Mouse (Mus musculus) granulocyte monocyte progenitor cell, adult 5-6 weeks (primary cell): ENCODE results near the gene Cdk15. TPM values are rescaled to one million over a fixed set of nuclear protein-coding genes. Genes with fewer than 3 reads are reported as not detected.

Experiments used
- ATAC-seq: replicated peaks from 2 replicates; pipeline ENCODE4 v1.8.0; 2016; ENCODE audit warnings: mild to moderate bottlenecking, moderate TSS enrichment, inconsistent platforms; ENCODE audit not compliant: poor library complexity, severe bottlenecking
- total RNA-seq, 2 experiments: library from RNA; stranded (forward) in 1 of 2; stranded (reverse) in 1 of 2; fragments of 200-712, 200-1000 nt in 1 of 2; fragments of >200 nt in 1 of 2; fragmentation: Nextera tagmentation in 1 of 2; gene quantifications; 2 replicates each; pipeline ENCODE4 v1.2.3; 2014 to 2017

The Cdk15 gene
- total RNA-seq, 2 experiments from 2014 or later = not detected

GRCm38 (mm10) chr1:59321076-59321879, 64.6 kb downstream of the Cdk15 start:
- no peak for ATAC-seq

DNA sequence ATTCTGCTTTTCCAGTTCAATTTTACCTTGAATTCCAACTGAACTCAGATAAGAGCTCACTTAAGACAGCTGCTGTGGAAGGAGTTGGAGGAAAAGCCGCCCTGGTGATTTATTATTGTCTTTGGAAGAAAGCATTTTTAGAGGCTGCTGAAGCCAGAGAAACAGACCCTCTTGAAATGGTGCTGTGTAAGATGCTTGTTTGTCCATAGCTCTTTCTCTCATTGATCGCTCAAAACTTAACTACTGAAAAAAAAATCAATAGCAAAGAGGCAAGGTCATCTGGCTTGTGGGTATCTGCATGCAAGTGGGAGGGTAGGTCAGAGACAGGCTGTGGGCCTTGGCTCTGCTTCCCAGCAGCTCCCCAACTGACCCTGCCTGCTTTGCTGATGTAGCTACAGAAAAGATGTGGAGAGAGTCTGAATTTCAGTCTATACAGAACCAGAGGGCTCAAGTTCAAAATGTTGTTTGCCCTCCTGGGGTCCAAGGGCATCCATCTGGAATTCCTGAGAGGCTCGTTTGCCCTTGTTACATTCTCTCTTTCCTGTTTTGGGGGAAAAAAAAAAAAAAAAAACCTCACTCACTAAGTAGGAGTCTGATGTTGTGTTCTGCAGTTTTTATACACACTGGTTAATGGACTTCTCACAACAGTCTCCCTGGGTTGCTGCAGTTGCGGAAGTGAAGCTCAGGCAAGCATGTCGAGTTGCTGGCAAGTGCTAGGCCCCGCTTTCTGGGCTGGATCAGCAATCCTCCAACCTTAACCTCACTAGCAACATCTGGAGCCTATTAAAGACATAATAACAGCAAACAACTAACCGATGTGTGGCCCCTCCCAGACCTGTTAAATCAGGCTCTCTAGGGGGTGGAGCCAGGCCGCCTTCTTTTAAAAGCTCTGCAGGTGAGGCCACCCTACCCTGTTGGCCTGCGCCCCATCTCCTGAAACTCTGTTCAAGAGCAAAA, 65.5 kb downstream of the Cdk15 start:
- no peak for ATAC-seq

- no peak for ATAC-seq
Measured at GRCm38 (mm10) chr1:59326854-59327395, 70.2 kb downstream of the Cdk15 start.

DNA sequence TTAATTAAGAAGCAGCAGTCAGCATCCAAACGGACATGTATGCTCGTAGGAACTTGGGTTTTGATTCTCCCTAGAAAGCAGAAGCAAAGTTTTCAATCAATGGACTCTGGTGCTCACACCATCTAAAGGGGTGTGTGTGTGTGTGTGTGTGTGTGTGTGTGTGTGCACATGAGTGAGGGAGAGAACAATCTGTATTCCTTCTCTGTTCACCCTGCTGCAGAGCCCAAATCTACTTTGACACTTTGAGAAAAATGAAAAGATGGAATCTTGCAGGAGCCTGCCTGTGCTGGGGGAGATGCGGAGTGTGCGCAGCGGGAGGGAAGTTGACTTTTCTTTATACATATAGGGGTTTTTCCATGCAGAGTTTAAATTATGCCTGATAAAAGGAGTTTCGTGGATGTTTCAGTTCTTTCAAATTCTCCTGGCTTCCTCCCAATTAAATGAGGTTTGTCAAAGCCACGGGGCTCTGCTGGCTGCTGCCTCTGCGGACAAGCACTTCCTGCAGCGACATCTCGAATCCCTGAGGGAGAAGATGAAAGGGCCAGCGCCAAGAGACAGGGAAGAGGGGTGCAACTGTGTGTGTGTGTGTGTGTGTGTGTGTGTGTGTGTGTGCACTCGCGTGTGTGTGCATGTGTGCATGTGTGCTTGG, 76.2 kb downstream of the Cdk15 start:
- ATAC-seq = no peak

- ATAC-seq = no peak
Measured at GRCm38 (mm10) chr1:59333386-59333759, 76.7 kb downstream of the Cdk15 start.

DNA sequence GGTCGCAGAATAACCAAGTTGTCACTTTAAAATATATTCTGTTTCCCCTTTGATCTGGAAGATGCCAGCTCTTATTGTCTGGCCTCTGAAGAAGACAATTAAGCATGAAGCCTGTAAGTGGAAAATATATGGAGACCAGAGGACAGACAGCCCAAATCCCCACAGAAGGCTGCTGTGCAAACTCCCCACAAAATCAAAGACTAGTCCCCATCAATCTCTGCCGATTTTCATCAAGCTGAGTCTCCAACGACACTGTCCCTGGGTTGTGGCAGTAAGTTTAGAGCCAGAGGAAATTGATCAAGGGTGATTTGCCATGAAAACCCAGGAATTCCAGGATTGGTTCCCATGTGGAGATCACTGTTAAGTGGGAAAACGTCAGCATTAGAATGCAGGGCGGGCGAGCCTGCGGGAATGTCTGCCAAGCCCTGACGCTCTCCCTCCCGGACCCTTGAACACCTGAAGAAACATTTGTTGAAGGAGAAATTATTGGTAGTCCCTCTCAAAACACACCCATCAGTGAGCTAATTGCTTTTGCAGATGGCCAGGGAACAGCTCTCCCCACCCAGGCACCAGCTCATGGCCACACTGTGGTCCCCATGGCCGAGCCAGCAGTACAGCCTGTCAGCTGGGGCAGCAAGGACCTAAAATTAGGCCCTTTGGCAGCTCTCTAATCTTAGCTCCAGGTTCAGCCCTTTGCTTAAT, 77.3 kb downstream of the Cdk15 start:
- no peak for ATAC-seq

GRCm38 (mm10) chr1:59334562-59334890, 77.8 kb downstream of the Cdk15 start:
- no peak for ATAC-seq

DNA sequence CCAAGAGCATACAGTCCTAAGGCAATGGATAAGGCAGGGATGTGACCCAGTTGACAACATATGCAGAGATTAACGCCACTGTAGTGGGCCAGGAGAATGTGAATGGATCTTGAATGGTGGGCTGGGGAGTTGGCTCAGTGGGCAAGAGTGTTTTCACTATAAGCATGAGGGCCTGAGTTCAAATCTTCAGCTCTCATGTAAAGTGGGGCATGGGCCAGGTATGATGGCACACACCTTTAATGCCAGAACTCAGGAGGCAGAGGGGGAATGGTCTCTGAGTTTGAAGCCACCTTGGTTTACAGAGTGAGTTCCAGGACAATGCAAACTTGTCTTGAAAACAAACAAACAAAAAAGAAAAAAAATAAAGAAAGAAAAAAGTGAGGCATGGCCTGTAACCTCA, 79.5 kb downstream of the Cdk15 start:
- no peak for ATAC-seq

- no peak for ATAC-seq
Measured at GRCm38 (mm10) chr1:59340814-59341588, 84.3 kb downstream of the Cdk15 start.

DNA sequence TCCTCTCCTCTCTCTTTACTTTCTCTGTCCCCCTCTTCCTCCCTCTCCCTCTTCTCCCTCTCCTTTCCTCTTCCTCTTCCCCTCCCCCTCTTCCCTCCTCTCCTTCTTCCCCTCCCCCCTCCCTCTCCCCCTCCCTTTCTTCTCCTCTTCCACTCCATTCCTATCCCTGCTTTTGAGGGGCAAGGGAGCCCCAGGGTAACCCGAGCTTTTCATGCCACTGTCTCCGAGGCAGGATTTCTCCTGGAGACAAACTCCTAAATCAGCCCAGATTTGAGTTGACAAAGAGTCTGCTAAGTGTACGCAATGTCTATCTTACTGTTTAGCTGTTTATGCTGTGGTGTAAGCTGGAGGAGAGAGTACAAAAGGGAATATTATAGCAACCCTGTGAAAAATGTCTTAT, 85.0 kb downstream of the Cdk15 start:
- no peak for ATAC-seq

DNA sequence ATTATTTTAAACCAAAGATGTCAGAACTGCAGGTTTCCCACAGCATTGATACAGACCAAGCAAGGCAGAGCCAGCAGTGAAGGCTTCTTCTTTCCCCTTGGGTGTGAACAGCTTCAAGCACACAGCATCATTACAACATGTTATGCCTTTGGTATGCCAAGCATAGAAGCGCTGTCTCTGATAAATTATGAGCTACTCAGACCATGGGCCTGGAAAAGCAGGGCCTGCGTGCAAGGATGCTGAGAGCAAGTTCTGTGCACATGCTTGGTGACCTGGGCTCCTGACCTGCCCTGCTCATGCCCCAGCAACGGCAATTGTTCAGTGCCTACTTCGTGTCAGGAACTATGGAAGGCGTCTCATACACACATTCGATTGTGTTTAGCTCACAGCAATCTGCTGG, 85.4 kb downstream of the Cdk15 start:
- ATAC-seq = no peak

DNA sequence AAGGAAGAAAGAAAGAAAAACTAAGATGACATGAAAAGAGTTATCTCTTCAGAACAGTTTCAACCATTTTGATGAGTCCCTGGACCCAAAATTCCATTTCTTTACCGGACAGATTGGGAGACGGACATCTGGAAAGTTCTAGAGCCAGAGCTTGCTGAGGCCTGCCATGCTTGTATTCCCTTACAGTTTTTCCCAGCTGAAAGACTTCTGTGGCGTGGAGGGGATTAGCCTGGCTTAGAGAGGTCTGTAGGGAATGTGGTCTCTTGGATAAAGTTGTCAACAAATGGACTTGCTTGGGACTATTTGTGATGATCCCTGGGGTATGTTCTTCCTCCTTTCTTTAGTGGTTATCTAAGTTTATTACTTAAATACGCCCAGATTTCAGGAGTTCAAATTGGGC, 96.0 kb downstream of the Cdk15 start:
- ATAC-seq = no peak

GRCm38 (mm10) chr1:59355440-59355839, 98.7 kb downstream of the Cdk15 start:
- no peak for ATAC-seq

GRCm38 (mm10) chr1:59359136-59359535, 102.4 kb downstream of the Cdk15 start:
- no peak for ATAC-seq

DNA sequence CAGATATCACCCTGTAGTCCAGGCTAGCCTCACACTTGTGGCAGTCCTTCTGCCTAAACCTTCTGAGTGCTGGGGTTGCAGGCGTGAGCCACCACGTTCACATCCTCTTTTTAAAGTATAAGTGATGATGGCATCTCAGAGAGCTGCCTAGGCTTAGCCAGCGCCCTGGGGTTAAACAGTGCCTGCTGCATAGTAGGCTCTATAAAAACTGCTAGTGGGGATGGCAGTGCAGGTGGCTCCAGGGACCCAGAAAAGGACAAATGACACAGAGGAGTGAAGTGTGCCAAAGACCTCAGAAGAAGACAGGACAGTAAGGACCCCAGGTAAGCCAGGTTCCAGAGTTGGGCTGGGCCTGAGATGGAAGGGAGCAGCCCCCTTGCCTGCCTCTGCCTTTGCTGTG, 104.1 kb downstream of the Cdk15 start:
- ATAC-seq = no peak

DNA sequence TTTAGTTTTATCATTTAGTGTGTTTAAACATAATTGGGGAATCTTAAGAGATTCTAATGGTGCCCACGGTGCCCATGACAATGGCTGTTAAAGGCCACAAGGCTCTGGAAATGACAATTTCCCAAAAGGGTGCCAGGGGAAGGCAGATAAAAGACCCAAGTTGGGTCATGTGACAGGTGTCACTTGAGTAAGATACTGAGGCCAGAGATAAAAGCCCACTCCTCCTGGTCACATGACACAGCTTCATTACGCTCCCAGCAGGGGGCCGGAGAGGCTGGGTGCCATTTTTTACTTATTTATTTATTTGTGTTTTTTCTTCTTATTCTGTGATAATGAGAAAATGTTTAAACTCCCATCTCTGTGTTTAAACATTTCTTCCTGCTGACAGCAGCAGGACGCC, 104.8 kb downstream of the Cdk15 start:
- ATAC-seq = no peak

- ATAC-seq = no peak
Measured at GRCm38 (mm10) chr1:59361966-59362365, 105.3 kb downstream of the Cdk15 start.

- no peak for ATAC-seq
Measured at GRCm38 (mm10) chr1:59364463-59365040, 107.8 kb downstream of the Cdk15 start.
